Mouse (Mus musculus) activated CD4-positive, CD25-positive, alpha-beta regulatory T cell, adult 9 weeks (primary cell): Measurements from ENCODE around the gene Psmc5. TPM values are rescaled to one million over a fixed set of nuclear protein-coding genes. Genes with fewer than 3 reads are reported as not detected.

Source experiments
- polyA plus RNA-seq: library from polyadenylated mRNA; unstranded; fragments of 100-300 nt; shearing (Covaris generic); gene quantifications from one replicate; pipeline ENCODE4 v1.2.1, GENCODE M21; 2017

Psmc5 gene
- polyA plus RNA-seq = 195 TPM

GRCm38 (mm10) chr11:106255685-106256451, at the start of gene Psmc5, which contains the start of gene Ftsj3:
Gene Psmc5 (plus strand): TSS chr11:106256154.
Gene Ftsj3 (minus strand): TSS chr11:106256079.

GRCm38 (mm10) chr11:106215927-106216729, 39.8 kb upstream of the Psmc5 start, which contains the start of gene Ccdc47:
Gene Ccdc47 (minus strand): TSS chr11:106216344.

GRCm38 (mm10) chr11:106216730-106217490, 39.0 kb upstream of the Psmc5 start, which contains the start of gene Ddx42:
Gene Ddx42 (plus strand): TSS chr11:106216926.

GRCm38 (mm10) chr11:106272644-106273310, 16.8 kb downstream of the Psmc5 start, which contains the start of gene Smarcd2:
Gene Smarcd2 (minus strand): TSS chr11:106272972.

GRCm38 (mm10) chr11:106276454-106276853, 20.5 kb downstream of the Psmc5 start, which contains the start of gene Tcam1:
Gene Tcam1 (plus strand): TSS chr11:106276672.

GRCm38 (mm10) chr11:106301765-106302164, 45.8 kb downstream of the Psmc5 start, which contains the start of gene Gh:
Gene Gh (minus strand): TSS chr11:106301865.

Other genes starting within 250 kb of the Psmc5 start
- 0.21 TPM for gene Kcnh6, start 248.0 kb upstream of the Psmc5 start, polyA plus RNA-seq
- gene Dcaf7, start 219.3 kb upstream of the Psmc5 start, polyA plus RNA-seq = 109 TPM
- 17.1 TPM for gene Taco1, start 190.1 kb upstream of the Psmc5 start, polyA plus RNA-seq
- gene Map3k3, start 171.5 kb upstream of the Psmc5 start, polyA plus RNA-seq = 11.7 TPM
- gene Gm10840, start 95.3 kb upstream of the Psmc5 start, polyA plus RNA-seq = 1.0 TPM
- 842 TPM for gene Limd2, start 95.3 kb upstream of the Psmc5 start, polyA plus RNA-seq
- 35.7 TPM for gene Strada, start 54.0 kb upstream of the Psmc5 start, polyA plus RNA-seq
- gene Ccdc47, start 39.8 kb upstream of the Psmc5 start, polyA plus RNA-seq = 123 TPM
- gene Ddx42, start 39.2 kb upstream of the Psmc5 start, polyA plus RNA-seq = 74.9 TPM
- 76.7 TPM for gene Ftsj3, start 75 bp upstream of the Psmc5 start, polyA plus RNA-seq
- gene Smarcd2, start 16.8 kb downstream of the Psmc5 start, polyA plus RNA-seq = 12.8 TPM
- 0.33 TPM for gene Tcam1, start 20.5 kb downstream of the Psmc5 start, polyA plus RNA-seq
- gene Gh, start 45.7 kb downstream of the Psmc5 start, polyA plus RNA-seq = not detected
- 48.7 TPM for gene Cd79b, start 58.6 kb downstream of the Psmc5 start, polyA plus RNA-seq
- 0.04 TPM for gene Scn4a, start 97.1 kb downstream of the Psmc5 start, polyA plus RNA-seq
- not detected for gene Prr29, start 109.3 kb downstream of the Psmc5 start, polyA plus RNA-seq
- 108 TPM for gene Icam2, start 131.9 kb downstream of the Psmc5 start, polyA plus RNA-seq
- gene Ern1, start 231.7 kb downstream of the Psmc5 start, polyA plus RNA-seq = 2.9 TPM